Mouse (Mus musculus) forebrain, embryonic 12.5 days (tissue): Measurements from ENCODE around the gene Vmn2r104. TPM values are rescaled to one million over a fixed set of nuclear protein-coding genes. Genes with fewer than 3 reads are reported as not detected.

Experiments used
- ATAC-seq: fragments of 200-750 bp; cut with Nextera tagmentation; 2 replicates; pipeline ENCODE4 v1.8.0; 2017; ENCODE audit warnings: moderate TSS enrichment; ENCODE audit not compliant: low FRiP score
- H3K27ac ChIP-seq: fragments of 300-500 bp; sonication (generic); 2 replicates; pipeline ENCODE4 v1.5.1; 2016; ENCODE audit warnings: mild to moderate bottlenecking
- H3K27me3 ChIP-seq: fragments of 300-500 bp; sonication (generic); 2 replicates; pipeline ENCODE4 v1.6.1; 2016; ENCODE audit warnings: mild to moderate bottlenecking
- H3K36me3 ChIP-seq: fragments of 300-500 bp; sonication (generic); replicated peaks from 2 replicates; pipeline ENCODE4 v1.6.1; 2016; ENCODE audit warnings: mild to moderate bottlenecking
- H3K4me1 ChIP-seq: fragments of 300-500 bp; sonication (generic); 2 replicates; pipeline ENCODE4 v1.6.1; 2016
- H3K4me2 ChIP-seq: fragments of 300-500 bp; sonication (generic); 2 replicates; pipeline ENCODE4 v1.6.1; 2016; ENCODE audit warnings: mild to moderate bottlenecking, moderate library complexity
- H3K4me3 ChIP-seq: fragments of 300-500 bp; sonication (generic); replicated peaks from 2 replicates; pipeline ENCODE4 v1.5.1; 2016; ENCODE audit warnings: mild to moderate bottlenecking
- H3K9ac ChIP-seq: fragments of 300-500 bp; sonication (generic); 2 replicates; pipeline ENCODE4 v1.6.1; 2016; ENCODE audit warnings: mild to moderate bottlenecking
- H3K9me3 ChIP-seq: fragments of 300-500 bp; sonication (generic); 2 replicates; pipeline ENCODE4 v1.6.1; 2016
- WGBS: fragments of 180-500 bp; shearing (Covaris S2); methylation state at CpG from one replicate; pipeline ENCODE4 v1.1.7; 2016; 5-methylcytosine and 5-hydroxymethylcytosine counted together
- polyA plus RNA-seq: library from polyadenylated mRNA; unstranded; fragments of >200 nt; fragmentation: Nextera tagmentation; extraction: Ambion mirVana; gene quantifications from 2 replicates; pipeline ENCODE4 v1.2.1, GENCODE M21; 2016

Vmn2r104 gene
- not detected in 2 replicates for polyA plus RNA-seq

- no peaks in the 10 kb centered on the region for H3K27me3 ChIP-seq
- peaks cover 42% of the 10 kb centered on the region for H3K9me3 ChIP-seq
- H3K4me2 ChIP-seq: no peak within 1 kb of the TSS
- no peak within 1 kb of the TSS for H3K27ac ChIP-seq
- no peaks in the 10 kb centered on the region for H3K36me3 ChIP-seq
- ATAC-seq: no peak
- 90% methylated on average over 1 of the region's 1 CpGs for WGBS
- H3K9ac ChIP-seq: no peak within 1 kb of the TSS
- no peak within 1 kb of the TSS for H3K4me3 ChIP-seq
- no peaks in the 10 kb centered on the region for H3K4me1 ChIP-seq
These were observed at the start of gene Vmn2r104 for GRCm38 (mm10) chr17:20048236-20048635. Gene Vmn2r104 (minus strand): TSS chr17:20048336.

- no peaks in the 10 kb centered on the region for H3K4me1 ChIP-seq
- H3K4me2 ChIP-seq: no peak overlapping the region
- H3K9ac ChIP-seq: no peak overlapping the region
- no peaks in the 10 kb centered on the region for H3K27me3 ChIP-seq
- ATAC-seq: no peak
- no peak overlapping the region for H3K27ac ChIP-seq
- no peak overlapping the region for H3K4me3 ChIP-seq
- peaks cover 23% of the 10 kb centered on the region; the same call in 1 of the 2 replicates for H3K9me3 ChIP-seq
- WGBS: 78% methylated on average over 6 of the region's 6 CpGs
- H3K36me3 ChIP-seq: no peaks in the 10 kb centered on the region
These were observed 26.0 kb upstream of the Vmn2r104 start for GRCm38 (mm10) chr17:20074090-20074489.

- Histone ChIP-seq H3K36me3 (no peaks in the 10 kb centered on the region), H3K9me3 (peaks cover 15% of the 10 kb centered on the region; the same call in 1 of the 2 replicates), H3K4me2 (no peak overlapping the region), H3K27ac (no peak overlapping the region), H3K4me3 (no peak overlapping the region), H3K4me1 (no peaks in the 10 kb centered on the region), H3K9ac (no peak overlapping the region), H3K27me3 (no peaks in the 10 kb centered on the region)
- no peak for ATAC-seq
- 93% methylated on average over 4 of the region's 4 CpGs for whole genome bisulfite sequencing
These were observed 23.7 kb upstream of the Vmn2r104 start for GRCm38 (mm10) chr17:20071656-20072396.

Other genes starting within 250 kb of the Vmn2r104 start
- gene Fpr-rs7, start 65.9 kb upstream of the Vmn2r104 start, polyA plus RNA-seq: not detected in 2 replicates
- gene Fpr-rs6, start 134.8 kb upstream of the Vmn2r104 start, polyA plus RNA-seq: not detected in 2 replicates
- not detected in 2 replicates for gene Vmn2r105, start 186.7 kb upstream of the Vmn2r104 start, polyA plus RNA-seq
- not detected in 2 replicates for gene Vmn2r106, start 237.2 kb upstream of the Vmn2r104 start, polyA plus RNA-seq